Mouse (Mus musculus) ES-E14 (cell line): ENCODE results near the gene Adamtsl3.

Source experiments
- HCFC1 ChIP-seq: IDR thresholded peaks from 2 replicates; pipeline ENCODE4 v1.6.1; 2012; ENCODE audit warnings: low read length, inconsistent platforms, borderline replicate concordance; ENCODE audit not compliant: insufficient read depth
- MAFK ChIP-seq: IDR thresholded peaks from 2 replicates; pipeline ENCODE4 v1.6.1; 2014; ENCODE audit warnings: mild to moderate bottlenecking, low read depth, low read length, inconsistent platforms; ENCODE audit not compliant: insufficient read depth
- ZNF384 ChIP-seq: IDR thresholded peaks from 2 replicates; pipeline ENCODE4 v1.6.1; 2012; ENCODE audit warnings: low read depth, low read length, inconsistent platforms

GRCm38 (mm10) chr7:82327201-82327600 lies 8.3 kb upstream of the Adamtsl3 start:
- TF ChIP-seq ZNF384 (no peak), HCFC1 (no peak), MAFK (no peak)
